Mouse (Mus musculus) adrenal gland, postnatal 36 days (tissue): ENCODE data around the gene Nid1. TPM values are rescaled to one million over a fixed set of nuclear protein-coding genes. Genes with fewer than 3 reads are reported as not detected.
"Not testable (repeated sequence)": the region's sequence is repeated elsewhere in the genome, so short reads cannot be mapped to it uniquely, and the experiment has no call there.

Experiments
- DNase-seq, 2 experiments: peaks; one replicate each; pipeline ENCODE4 v3.0.0; 2021; ENCODE audit warnings: mixed read lengths in 1 of 2
- long read RNA-seq, 2 experiments: library from polyadenylated mRNA; stranded (forward); transcript quantifications; one replicate each; pipeline ENCODE4 v2.0.0; 2021; ENCODE audit warnings: borderline sequencing depth in 2 of 2
- total RNA-seq, 2 experiments: library from RNA; stranded (reverse); gene quantifications; 2 replicates each; pipeline ENCODE4 v1.2.3; 2021

Gene Nid1
- total RNA-seq = 100 to 1,000 TPM in 1 of 2 experiments, 10 to 100 TPM in 1; 73.4 to 113 TPM
- long read RNA-seq, experiment 1, full-length matches to known transcripts = 2 of 8 reads
- long read RNA-seq, experiment 1, partial matches to known transcripts = 1 of 8 reads
- long read RNA-seq, experiment 1, other reads (novel, unspliced or antisense) = 5 of 8 reads
- long read RNA-seq, experiment 2, full-length matches to known transcripts = 1 of 1 reads
- long read RNA-seq, experiment 2, partial matches to known transcripts = 0 of 1 reads
- long read RNA-seq, experiment 2, other reads (novel, unspliced or antisense) = 0 of 1 reads

DNA sequence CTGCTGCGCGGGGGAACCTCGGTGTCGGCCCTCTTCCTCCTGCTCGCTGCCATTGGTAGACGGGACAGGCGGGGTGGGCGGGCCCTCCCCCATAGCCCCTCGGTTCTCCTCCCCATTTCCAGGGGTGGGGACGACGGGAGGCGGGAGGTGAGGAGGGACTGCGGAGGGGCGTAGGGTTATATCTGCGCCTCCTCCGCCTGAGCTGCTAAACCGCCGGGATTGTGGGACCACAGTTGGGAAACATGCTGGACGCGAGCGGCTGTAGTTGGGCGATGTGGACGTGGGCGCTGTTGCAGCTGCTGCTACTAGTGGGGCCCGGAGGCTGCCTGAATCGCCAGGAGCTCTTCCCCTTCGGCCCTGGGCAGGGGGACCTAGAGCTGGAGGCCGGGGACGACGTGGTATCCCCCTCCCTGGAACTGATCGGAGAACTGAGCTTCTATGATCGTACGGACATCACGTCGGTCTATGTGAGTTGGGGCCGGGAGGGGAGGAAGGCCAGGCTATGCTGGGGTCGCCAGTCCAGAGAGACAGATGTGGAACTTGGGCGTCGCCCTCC lies at the start of gene Nid1:
TSS of gene Nid1 (plus strand) at position 92 of the 556 bp plus-strand sequence.
- DNase-seq = peak in 1 of 2 experiments; percentile 6

DNA sequence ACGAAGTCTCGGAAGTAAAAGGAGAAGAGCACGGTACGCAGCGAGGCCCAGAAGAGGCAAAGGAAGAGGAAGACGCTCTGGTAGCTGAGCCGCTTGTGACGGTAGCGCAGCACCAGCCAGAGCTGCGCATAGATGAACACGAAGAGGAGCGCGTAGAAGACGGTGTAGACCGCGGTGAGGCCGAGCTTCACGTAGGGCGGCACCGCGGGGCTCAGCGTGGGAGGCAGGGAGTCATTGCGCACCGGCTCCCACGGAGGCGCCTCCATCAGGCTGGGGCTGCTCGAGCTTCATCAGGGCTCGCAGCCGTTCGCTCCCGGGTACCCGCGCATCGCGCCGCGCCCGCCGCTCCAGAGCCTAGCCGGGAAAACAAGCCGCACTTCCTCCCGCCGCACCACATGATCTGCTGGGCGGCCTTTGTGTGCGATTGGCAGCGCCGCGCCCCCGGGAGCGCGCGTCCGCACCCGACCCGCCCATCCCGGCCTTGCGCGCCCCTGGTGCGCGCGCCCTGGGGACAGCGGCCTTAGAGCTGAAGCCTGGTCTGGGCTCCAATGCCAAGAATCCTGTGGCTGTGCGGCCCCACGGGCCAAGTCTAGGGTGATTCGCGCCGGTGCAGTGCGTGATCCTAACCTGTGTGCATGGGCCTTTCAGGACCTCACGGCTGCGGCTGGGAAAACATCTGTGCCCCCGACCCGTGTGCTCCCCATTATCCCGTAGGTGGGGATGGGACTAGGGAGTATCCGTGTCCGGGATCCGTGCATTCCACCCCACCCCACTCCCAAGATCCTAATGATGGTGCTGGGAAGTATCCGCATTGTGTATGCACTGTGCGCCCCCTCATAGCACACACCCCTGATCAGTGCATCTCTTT lies 43.9 kb upstream of the Nid1 start, which contains the start of gene Gpr137b:
TSS of gene Gpr137b (minus strand) at position 787 of the 868 bp plus-strand sequence.
- DNase-seq = peak; percentile 66 to 68

DNA sequence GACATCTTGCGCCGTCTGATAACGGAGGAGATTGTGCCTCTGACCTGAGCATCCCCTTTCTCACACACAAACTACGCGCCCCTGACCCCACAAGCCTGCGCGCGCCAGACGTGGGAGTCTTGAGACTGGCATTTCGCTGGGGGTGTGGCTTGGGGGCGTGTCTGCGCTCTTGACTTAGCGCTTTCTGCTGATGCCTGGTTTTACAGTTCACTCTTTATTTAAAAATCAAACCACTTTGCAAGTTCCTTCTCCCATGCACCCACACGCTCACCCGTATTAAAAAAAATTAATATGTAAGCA lies 43.3 kb upstream of the Nid1 start:
- peak; percentile 45 to 51 for DNase-seq

DNA sequence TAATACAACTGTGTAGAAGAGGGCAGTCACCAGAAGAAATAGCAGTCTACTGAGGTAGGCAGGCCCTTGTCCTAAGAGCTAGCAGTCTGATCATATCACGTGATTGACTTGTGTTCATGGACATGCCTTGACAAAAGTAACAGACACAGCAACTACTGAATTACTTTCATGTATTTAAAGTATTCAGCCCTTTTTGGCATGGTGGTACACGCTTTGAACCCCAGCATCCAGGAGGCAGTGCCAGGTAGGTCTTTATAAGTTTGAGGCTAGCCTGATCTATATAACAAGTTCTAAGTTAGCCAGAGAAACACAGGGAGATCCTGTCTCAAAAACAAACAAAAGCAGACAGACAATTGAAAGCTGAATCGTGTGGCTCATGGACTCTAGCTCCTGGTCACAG lies 36.5 kb upstream of the Nid1 start:
- not testable (repeated sequence) for DNase-seq

DNA sequence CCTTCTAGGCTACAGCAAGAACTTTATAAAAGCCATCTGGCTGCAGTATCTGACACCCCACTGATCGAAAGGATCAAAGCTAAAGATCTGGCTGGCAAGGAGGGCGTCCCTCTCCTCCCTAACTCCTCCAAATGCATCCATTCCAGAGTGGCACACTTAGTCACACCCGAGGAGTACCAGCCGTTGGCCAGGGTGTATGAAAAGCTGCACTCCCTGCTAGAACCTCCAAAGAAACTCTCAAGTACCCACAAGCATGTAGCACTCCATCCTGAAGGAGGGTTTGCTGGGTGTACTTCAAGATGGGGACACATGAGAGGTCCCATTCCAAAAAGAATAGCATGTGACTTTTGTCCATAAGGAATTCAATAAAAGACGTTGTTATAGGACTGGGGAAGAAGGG lies 34.5 kb upstream of the Nid1 start:
- not testable (repeated sequence) for DNase-seq

DNA sequence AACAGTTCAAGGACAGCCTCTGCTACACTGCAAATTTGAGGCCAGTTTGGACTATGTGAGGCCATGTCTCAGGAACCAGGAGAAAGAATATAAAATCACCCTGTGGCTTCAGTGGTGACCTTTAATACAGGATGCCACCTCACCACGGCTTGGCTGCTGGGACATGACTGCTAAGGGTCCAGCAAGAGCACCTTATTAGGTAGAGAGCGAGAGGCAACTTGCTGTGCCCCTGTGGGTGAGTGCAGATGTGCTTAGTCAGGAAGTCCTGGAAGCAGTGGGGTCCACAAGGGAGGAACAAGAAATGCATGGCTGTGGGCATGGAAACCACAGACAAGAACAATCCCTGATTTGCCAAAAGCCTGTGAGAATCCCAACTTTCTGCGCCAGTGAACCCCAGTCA lies 34.0 kb upstream of the Nid1 start:
- not testable (repeated sequence) for DNase-seq

DNA sequence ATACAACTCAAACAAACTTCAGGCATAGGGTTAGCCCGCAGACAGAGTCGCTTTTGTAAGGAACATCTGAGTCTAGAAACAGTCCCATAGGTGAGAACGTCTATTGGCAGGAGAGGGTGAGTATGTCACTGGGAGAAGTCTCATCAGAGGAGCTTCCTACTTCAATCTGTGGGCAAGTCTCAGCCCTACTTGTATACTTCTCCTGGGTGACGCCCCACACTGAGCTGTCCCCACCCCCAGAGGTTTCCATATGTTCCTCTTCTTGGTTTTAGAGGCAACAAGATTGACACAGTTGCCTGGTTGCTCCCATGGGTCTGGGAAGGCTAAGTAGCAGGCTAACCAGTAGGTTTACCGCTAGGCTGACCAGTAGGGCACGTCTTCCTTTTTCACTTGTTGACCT lies 33.5 kb upstream of the Nid1 start:
- not testable (repeated sequence) for DNase-seq

DNA sequence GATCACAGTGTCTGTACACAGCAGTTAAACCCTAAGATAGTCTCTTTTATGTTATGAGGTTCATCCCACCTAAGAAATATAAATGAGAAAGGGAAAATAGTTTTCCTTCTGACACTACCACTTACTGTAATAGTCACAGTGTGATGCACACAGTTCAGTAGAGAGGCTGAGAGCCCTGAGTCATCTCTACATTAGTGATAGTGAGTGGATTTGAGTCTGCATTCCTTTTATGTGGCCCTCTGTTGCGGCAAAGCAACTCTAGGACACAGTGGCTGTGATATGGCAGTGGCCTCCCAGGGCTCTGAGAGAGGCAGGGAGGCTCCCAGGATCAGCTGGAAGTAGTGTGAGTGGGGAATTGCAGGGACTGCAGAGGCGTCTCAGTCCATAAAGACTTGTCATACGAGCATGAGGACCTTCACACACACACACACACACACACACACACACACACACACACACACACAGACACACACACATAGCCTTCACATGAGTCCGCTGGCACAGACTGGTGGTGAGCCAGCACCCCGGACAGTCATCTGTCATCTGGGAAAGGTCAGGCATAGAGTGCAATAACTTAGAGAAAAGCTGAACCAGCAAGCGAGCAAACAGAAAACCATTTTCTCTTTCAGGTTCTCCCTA lies 32.7 kb upstream of the Nid1 start:
- peak; percentile 52 to 54 for DNase-seq

DNA sequence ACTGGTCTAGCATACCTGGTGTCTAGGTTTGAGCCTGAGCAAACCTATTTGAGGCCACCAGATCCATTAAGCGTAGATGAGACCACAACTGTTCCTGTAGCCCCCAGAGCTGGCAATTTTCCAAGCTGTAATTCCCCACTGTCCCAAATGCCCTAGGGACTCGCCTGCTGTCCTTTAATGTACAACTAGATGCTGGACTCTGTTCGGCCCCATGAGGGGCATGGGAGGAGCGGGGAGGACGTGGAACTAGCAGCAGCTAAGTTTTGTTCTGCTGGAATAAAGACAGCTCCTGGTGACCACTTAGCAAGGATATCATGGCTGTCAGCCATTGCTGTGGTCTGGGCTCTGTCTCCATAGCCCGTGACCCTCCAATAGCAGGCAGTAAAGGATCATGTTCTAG lies 31.8 kb upstream of the Nid1 start:
- DNase-seq = not testable (repeated sequence)

DNA sequence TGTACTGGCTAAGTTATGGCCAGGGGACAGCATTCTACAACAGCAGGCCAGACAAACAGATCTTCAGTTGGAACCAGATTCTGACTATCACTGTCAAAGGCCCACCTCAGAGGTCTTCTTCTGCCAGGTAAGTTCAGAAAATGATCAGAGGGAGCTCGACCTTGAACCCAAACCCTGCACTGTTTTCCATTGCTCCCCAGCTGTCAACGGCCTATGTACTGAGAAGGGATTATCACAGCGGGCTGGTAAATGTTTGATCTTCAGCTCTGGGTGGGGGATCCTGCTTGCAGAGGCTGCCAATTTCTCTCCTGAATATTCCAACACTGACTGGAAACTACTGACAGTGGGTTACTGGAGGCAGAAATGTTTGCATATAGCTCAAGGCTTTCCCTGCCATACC lies 23.1 kb upstream of the Nid1 start:
- DNase-seq = no peak

DNA sequence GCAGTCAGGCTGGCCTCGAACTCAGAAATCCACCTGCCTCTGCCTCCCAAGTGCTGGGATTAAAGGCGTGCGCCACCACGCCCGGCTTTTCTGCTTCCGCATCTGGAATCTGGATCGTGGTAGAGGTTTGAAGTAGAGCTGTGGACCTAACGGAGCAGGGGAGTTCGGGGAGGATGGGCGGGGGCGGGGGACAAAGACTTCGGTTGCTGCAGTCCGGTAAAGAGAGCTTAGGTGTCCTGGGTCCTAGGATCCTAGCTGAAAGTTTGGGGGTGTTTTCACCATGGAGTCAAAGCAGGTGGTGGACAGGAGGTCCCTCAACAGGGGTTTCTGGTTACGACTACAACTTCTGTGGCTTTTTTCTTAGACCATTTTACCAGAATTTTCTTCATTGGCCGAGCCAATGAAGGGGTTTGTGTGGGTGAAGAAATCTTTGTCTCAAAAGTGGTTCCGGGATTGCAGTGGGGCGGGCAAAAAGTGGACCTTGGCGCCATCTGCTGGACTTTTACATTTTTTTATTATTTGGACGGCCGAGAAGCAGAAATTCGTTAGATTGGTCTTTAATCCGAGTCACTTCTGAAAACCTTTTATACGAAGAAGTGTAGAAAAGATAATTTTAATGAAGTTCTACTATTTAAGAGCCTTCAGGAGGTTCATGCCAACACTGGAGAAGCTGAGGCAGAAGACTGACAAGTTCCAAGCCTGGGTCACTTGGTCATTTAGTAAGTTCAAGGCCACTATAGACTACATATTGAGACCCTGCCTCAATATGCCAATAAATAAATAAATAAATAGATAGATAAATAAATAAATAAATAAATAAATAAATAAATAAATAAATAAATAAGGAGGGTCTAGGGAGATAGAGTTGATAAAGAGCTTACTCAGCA lies 22.0 kb upstream of the Nid1 start:
- peak; percentile 49 to 62 for DNase-seq

DNA sequence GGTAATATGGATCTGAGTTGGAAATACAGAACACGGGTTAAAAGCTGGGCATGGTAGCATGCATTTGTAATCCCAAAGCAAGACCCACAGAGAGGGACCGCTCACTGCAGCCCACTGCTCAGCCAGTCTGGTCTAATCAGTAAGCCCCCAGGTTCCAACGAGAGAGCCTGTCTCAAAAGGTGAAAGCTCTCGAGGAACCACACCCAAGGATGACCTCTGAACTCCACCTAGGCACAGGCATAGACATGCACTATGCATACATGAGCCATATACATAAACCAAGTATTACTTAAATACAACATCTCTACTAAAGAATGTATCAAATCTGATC lies 21.4 kb upstream of the Nid1 start:
- not testable (repeated sequence) for DNase-seq

DNA sequence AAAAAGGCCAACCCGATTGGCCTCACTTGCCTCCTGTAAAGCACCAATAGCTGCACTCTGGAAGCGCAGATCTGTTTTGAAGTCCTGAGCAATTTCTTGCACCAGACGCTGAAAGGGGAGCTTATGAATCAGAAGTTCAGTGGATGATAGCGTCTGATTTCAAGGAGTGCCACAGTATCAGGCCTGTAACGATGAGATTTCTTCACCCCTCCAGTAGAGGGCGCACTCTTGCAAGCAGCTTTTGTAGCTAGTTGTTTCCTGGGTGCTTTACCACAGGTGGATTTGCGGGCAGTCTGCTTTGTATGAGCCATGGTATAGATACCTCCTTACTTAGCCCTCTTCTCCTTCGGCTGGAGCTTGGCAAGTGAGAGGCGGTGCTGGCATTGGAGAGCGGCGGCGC lies 18.5 kb upstream of the Nid1 start:
- DNase-seq = not testable (repeated sequence)

DNA sequence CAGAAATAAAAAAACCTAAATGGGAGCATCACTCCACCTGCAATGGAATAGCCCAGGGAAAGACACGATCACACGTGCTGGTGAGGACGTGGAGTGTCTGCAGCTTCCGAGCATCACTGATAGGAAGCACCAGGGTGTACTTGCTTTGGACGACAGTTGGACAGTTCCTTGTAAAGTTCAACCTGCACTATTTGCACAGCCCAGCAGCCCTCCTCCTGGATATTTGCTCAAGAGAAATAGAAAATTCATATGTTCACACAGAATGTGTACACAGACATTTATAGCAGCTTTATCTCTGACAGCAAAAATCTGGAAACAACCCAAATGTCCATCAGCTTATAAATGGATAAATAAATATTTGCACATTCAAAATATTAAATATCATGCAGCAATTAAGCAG lies 14.1 kb upstream of the Nid1 start:
- DNase-seq = not testable (repeated sequence)

DNA sequence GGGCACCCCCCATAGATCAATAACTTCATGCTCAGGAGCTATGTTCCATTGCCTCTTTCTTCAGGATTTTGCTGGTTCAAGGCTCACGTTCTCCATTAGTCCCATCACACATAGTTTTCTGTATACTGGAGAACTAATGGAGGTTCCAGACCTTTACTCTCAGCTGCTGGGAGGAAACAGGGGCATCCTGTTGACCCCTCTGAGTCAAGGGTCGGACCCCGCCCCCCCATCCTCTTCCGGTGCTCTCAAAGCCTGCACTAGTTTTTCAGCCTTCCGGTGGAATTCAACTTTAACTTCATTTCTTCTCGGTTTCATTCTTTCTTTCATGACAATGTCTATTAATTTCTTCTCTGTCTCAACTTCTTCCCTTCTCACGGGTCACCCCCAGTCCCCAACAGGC lies 1.2 kb upstream of the Nid1 start:
- peak; percentile 32 to 64 for DNase-seq

DNA sequence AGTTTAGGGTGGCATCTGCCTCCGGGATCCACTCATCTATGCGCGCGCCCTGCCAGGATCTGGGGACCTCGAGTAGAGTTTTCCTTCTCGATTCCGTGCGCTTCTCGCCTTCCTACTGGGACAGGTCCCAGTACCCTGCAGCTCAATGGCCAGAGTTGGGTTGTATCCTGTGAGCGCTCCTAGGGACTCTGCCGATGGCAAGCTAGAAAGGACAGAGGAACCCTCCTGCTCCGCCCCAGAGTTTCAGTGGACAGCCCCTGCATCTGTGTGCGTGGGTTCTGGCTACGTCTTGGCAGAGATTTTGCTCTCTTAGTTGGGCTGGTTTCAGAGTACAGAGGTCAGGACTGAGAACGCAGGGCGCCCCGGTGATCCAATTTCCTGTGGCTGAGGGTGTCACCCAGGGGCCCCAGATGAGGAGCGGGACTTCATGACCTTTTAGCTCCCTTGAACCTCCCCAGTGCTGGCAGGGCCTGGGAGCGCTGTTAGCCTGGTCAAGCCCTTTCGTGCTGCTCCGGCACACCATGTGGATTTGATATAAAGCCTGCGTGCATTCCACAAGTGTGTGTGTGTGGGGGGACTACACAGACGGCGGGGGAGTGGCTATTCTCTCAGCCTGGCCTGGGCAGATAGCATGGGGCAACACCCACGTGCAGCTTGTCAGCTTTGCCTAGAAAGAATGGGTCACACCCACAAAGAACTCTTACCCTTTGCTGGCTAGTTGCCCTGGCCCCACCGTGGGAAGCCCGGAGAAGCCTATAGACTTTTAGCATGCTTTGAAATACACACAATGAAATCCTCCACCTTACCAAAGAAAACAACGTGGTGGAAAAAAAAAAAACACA lies 982 bp downstream of the Nid1 start:
- peak in 1 of 2 experiments; percentile 16 for DNase-seq

DNA sequence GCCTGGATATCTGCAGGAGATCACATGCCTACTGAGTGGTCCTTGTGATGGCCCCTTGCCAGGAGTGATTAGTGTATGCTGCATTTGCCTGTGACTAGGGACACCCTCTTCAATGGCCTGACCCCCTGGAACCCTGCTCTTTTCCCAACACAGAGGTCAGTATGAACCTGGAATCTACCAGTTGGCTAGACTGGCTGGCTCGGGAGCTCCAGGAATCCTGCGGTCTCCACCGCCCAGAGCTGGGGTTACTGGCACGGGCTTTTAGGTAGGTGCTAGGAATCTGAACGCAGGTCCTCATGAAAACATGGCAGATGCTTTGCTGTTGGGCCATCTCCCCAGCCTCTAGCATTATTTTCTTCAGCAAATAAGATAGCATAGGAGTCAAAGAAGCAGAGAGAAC lies 8.2 kb downstream of the Nid1 start:
- DNase-seq = not testable (repeated sequence)

DNA sequence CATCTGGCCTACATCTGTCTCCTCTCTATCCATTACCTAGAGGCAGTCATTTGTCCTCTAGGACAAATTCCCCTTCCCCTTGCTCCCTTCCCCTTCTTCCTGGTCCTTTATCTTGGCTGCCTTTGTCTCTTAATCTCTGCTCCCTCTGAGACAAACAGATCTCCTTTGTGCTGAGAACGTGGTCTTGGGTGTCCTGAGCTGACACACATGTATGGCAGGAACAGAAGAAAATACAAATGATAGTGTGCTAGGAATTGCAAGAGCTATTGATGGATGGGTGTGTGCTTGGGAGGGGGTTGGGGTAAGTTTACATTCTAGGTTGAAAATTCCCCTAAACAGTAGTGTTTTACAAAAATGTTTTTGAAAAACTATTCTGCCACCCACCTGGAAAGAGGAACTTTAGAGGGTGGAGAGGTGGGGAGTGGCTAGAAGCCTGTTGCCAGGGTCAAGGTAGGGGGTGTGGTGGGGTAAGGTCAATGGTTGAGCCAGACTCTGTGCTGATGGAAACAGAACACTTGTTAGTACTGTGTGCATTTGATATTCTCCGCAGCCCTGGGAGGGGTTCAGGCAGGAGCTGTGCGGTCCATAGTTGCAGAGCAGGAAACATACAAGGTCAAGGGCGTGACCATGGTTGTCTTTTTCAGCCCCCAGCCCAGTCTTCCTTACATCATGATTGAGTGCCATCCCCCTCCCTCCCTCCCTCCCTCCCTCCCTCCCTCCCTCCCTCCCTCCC lies 9.5 kb downstream of the Nid1 start:
- DNase-seq = not testable (repeated sequence)

DNA sequence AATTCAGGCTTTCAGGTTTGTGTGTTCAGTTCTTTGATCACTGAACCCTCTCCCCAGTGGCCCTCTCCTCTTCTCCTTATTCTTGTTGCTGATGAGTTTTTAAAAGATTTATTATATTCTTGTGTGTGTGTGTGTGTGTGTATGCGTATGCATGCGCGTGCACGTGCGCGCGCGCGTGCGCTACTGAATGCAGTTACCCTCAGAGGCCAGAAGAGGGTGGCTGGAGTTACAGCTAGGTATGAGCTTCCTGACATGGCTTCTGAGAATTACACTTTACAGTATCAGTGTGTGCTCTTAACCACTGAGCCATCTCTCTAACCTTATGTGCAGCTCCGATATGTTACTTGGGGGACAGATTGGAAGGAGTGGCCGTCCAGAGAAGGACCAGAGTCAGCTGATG lies 12.6 kb downstream of the Nid1 start:
- DNase-seq = not testable (repeated sequence)

DNA sequence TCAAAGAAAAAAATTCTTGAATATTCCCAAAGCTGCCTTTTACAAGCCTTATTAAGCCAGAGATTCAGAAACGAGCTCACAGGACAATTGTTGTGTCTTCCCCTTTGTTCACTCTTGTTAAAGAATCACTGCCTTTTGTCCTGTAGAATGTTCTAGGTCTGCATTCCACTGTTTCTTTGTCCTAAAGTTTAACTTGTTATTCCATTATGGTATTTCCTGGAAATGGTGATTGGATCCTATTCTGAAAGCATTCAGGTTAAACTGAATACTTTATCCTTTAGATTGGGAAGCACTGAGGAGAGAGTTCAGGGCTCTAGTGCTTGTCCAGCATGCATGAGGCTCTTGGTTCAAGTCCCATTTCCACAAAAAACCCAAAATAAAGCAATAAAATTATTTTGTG lies 13.6 kb downstream of the Nid1 start:
- DNase-seq = not testable (repeated sequence)
